Mouse (Mus musculus): ENCODE measurements around the gene Casp8. TPM values are rescaled to one million over a fixed set of nuclear protein-coding genes. Genes with fewer than 3 reads are reported as not detected.
"Not testable (repeated sequence)": the region's sequence is repeated elsewhere in the genome, so short reads cannot be mapped to it uniquely, and the experiment has no call there.

Gene Casp8
- total RNA-seq, 2 experiments from 2014 or later, result 18.5 to 39.4 TPM

- no peak for ATAC-seq (replicated peaks; ENCODE audit: low FRiP score, poor library complexity, severe bottlenecking)
Measured at GRCm38 (mm10) chr1:58796853-58797252, 1.7 kb downstream of the Casp8 start.

GRCm38 (mm10) chr1:58797370-58797769 lies 2.2 kb downstream of the Casp8 start:
- no peak for ATAC-seq (replicated peaks; ENCODE audit: low FRiP score, poor library complexity, severe bottlenecking)

GRCm38 (mm10) chr1:58798911-58799310 lies 3.7 kb downstream of the Casp8 start:
- no peak for ATAC-seq (replicated peaks; ENCODE audit: low FRiP score, poor library complexity, severe bottlenecking)

- ATAC-seq (replicated peaks; ENCODE audit: low FRiP score, poor library complexity, severe bottlenecking), result not testable (repeated sequence)
Measured at GRCm38 (mm10) chr1:58800644-58801043, 5.5 kb downstream of the Casp8 start.

- ATAC-seq (replicated peaks; ENCODE audit: low FRiP score, poor library complexity, severe bottlenecking), result no peak
Measured at GRCm38 (mm10) chr1:58801558-58802285, 6.5 kb downstream of the Casp8 start.

- ATAC-seq (replicated peaks; ENCODE audit: low FRiP score, poor library complexity, severe bottlenecking), result peak; percentile 87
Measured at GRCm38 (mm10) chr1:58802322-58803273, 7.4 kb downstream of the Casp8 start.

GRCm38 (mm10) chr1:58803531-58803930 lies 8.4 kb downstream of the Casp8 start:
- ATAC-seq (replicated peaks; ENCODE audit: low FRiP score, poor library complexity, severe bottlenecking), result no peak

- no peak for ATAC-seq (replicated peaks; ENCODE audit: low FRiP score, poor library complexity, severe bottlenecking)
Measured at GRCm38 (mm10) chr1:58806651-58807050, 11.5 kb downstream of the Casp8 start.

- no peak for ATAC-seq (replicated peaks; ENCODE audit: low FRiP score, poor library complexity, severe bottlenecking)
Measured at GRCm38 (mm10) chr1:58826319-58826718, 31.1 kb downstream of the Casp8 start.

- ATAC-seq (replicated peaks; ENCODE audit: low FRiP score, poor library complexity, severe bottlenecking), result no peak
Measured at GRCm38 (mm10) chr1:58830741-58831140, 35.6 kb downstream of the Casp8 start.

- ATAC-seq (replicated peaks; ENCODE audit: low FRiP score, poor library complexity, severe bottlenecking), result no peak
Measured at GRCm38 (mm10) chr1:58832198-58832597, 37.0 kb downstream of the Casp8 start.

GRCm38 (mm10) chr1:58856811-58857210 lies 61.6 kb downstream of the Casp8 start:
- not testable (repeated sequence) for ATAC-seq (replicated peaks; ENCODE audit: low FRiP score, poor library complexity, severe bottlenecking)

- ATAC-seq (replicated peaks; ENCODE audit: low FRiP score, poor library complexity, severe bottlenecking), result not testable (repeated sequence)
Measured at GRCm38 (mm10) chr1:58859131-58859530, 64.0 kb downstream of the Casp8 start.

- not testable (repeated sequence) for ATAC-seq (replicated peaks; ENCODE audit: low FRiP score, poor library complexity, severe bottlenecking)
Measured at GRCm38 (mm10) chr1:58859738-58860365, 64.7 kb downstream of the Casp8 start.

- not testable (repeated sequence) for ATAC-seq (replicated peaks; ENCODE audit: low FRiP score, poor library complexity, severe bottlenecking)
Measured at GRCm38 (mm10) chr1:58860586-58860985, 65.4 kb downstream of the Casp8 start.

GRCm38 (mm10) chr1:58876500-58876899 lies 81.3 kb downstream of the Casp8 start:
- ATAC-seq (replicated peaks; ENCODE audit: low FRiP score, poor library complexity, severe bottlenecking), result not testable (repeated sequence)

- not testable (repeated sequence) for ATAC-seq (replicated peaks; ENCODE audit: low FRiP score, poor library complexity, severe bottlenecking)
Measured at GRCm38 (mm10) chr1:58879291-58879690, 84.1 kb downstream of the Casp8 start.

GRCm38 (mm10) chr1:58883279-58883678 lies 88.1 kb downstream of the Casp8 start:
- not testable (repeated sequence) for ATAC-seq (replicated peaks; ENCODE audit: low FRiP score, poor library complexity, severe bottlenecking)

GRCm38 (mm10) chr1:58885646-58886045 lies 90.5 kb downstream of the Casp8 start:
- ATAC-seq (replicated peaks; ENCODE audit: low FRiP score, poor library complexity, severe bottlenecking), result no peak

GRCm38 (mm10) chr1:58889826-58890546 lies 94.8 kb downstream of the Casp8 start:
- no peak for ATAC-seq (replicated peaks; ENCODE audit: low FRiP score, poor library complexity, severe bottlenecking)

Data from erythroid progenitor cell, adult 5-6 weeks (primary cell).